Mouse (Mus musculus) layer of hippocampus, adult 8-10 months (tissue): Measurements from ENCODE around the gene Spsb1. TPM values are rescaled to one million over a fixed set of nuclear protein-coding genes. Genes with fewer than 3 reads are reported as not detected.

Experiments used
- DNase-seq, 2 experiments: peaks; one replicate each; pipeline ENCODE4 v3.0.0; 2022; ENCODE audit warnings: low spot score in 2 of 2
- total RNA-seq, 4 experiments: library from RNA; stranded (reverse); gene quantifications; 2 replicates each; pipeline ENCODE4 v1.2.4; 2022

Spsb1 gene
- total RNA-seq, 4 experiments from 2014 or later = 19.4 to 41.1 (median 33.3) TPM

- DNase-seq = no peak
Measured at GRCm38 (mm10) chr4:149888736-149889470, 65.9 kb downstream of the Spsb1 start.

- DNase-seq = no peak
Measured at GRCm38 (mm10) chr4:149888156-149888555, 66.7 kb downstream of the Spsb1 start.

GRCm38 (mm10) chr4:149886298-149887271, 68.3 kb downstream of the Spsb1 start:
- DNase-seq = peak; percentile 41 to 50

- peak; percentile 64 to 84 for DNase-seq
Measured at GRCm38 (mm10) chr4:149883990-149884389, 70.9 kb downstream of the Spsb1 start.

GRCm38 (mm10) chr4:149882139-149882916, 72.5 kb downstream of the Spsb1 start:
- no peak for DNase-seq

GRCm38 (mm10) chr4:149880908-149881307, 73.9 kb downstream of the Spsb1 start:
- no peak for DNase-seq

- no peak for DNase-seq
Measured at GRCm38 (mm10) chr4:149879980-149880379, 74.9 kb downstream of the Spsb1 start.

GRCm38 (mm10) chr4:149878021-149878449, 76.8 kb downstream of the Spsb1 start:
- no peak for DNase-seq

GRCm38 (mm10) chr4:149877202-149877601, 77.6 kb downstream of the Spsb1 start:
- DNase-seq = no peak

- no peak for DNase-seq
Measured at GRCm38 (mm10) chr4:149876761-149877160, 78.1 kb downstream of the Spsb1 start.

- DNase-seq = no peak
Measured at GRCm38 (mm10) chr4:149875986-149876501, 78.8 kb downstream of the Spsb1 start.

GRCm38 (mm10) chr4:149875296-149875695, 79.5 kb downstream of the Spsb1 start:
- DNase-seq = no peak

- no peak for DNase-seq
Measured at GRCm38 (mm10) chr4:149872236-149872635, 82.6 kb downstream of the Spsb1 start.

- DNase-seq = no peak
Measured at GRCm38 (mm10) chr4:149871582-149871981, 83.3 kb downstream of the Spsb1 start.

GRCm38 (mm10) chr4:149871014-149871413, 83.8 kb downstream of the Spsb1 start:
- DNase-seq = no peak

GRCm38 (mm10) chr4:149870412-149870811, 84.4 kb downstream of the Spsb1 start:
- no peak for DNase-seq

- DNase-seq = no peak
Measured at GRCm38 (mm10) chr4:149868725-149869124, 86.1 kb downstream of the Spsb1 start.

GRCm38 (mm10) chr4:149868009-149868408, 86.8 kb downstream of the Spsb1 start:
- no peak for DNase-seq

- DNase-seq = no peak
Measured at GRCm38 (mm10) chr4:149867351-149867750, 87.5 kb downstream of the Spsb1 start.

- DNase-seq = no peak
Measured at GRCm38 (mm10) chr4:149864395-149864794, 90.4 kb downstream of the Spsb1 start.

- no peak for DNase-seq
Measured at GRCm38 (mm10) chr4:149863522-149863921, 91.3 kb downstream of the Spsb1 start.
